Mouse (Mus musculus) stomach, postnatal 0 days (tissue): Measurements from ENCODE around the gene Appl1. TPM values are rescaled to one million over a fixed set of nuclear protein-coding genes. Genes with fewer than 3 reads are reported as not detected.

ENCODE experiments used
- ATAC-seq: fragments of 200-750 bp; cut with Nextera tagmentation; 2 replicates; pipeline ENCODE4 v1.8.0; 2017; ENCODE audit not compliant: low FRiP score, low TSS enrichment
- DNase-seq: peaks from one replicate; pipeline ENCODE4 v3.0.0-alpha.2; 2016; ENCODE audit warnings: low spot score
- H3K27ac ChIP-seq: fragments of 300-500 bp; sonication (generic); replicated peaks from 2 replicates; pipeline ENCODE4 v1.5.1; 2014; ENCODE audit warnings: mild to moderate bottlenecking, control low read depth
- H3K27me3 ChIP-seq: fragments of 300-500 bp; sonication (generic); 2 replicates; pipeline ENCODE4 v1.6.1; 2014; ENCODE audit warnings: low read length; ENCODE audit not compliant: control insufficient read depth, insufficient read depth
- H3K36me3 ChIP-seq: fragments of 300-500 bp; sonication (generic); 2 replicates; pipeline ENCODE4 v1.6.1; 2014; ENCODE audit warnings: low read length, mixed read lengths; ENCODE audit not compliant: control insufficient read depth, insufficient read depth
- H3K4me1 ChIP-seq: fragments of 300-500 bp; sonication (generic); replicated peaks from 2 replicates; pipeline ENCODE4 v1.6.1; 2014; ENCODE audit warnings: antibody characterized with exemption; ENCODE audit not compliant: control insufficient read depth, insufficient read depth
- H3K4me2 ChIP-seq: fragments of 300-500 bp; sonication (generic); replicated peaks from 2 replicates; pipeline ENCODE4 v1.6.1; 2014; ENCODE audit warnings: low read depth, mild to moderate bottlenecking, control low read depth, moderate library complexity
- H3K4me3 ChIP-seq: fragments of 300-500 bp; sonication (generic); 2 replicates; pipeline ENCODE4 v1.5.1; 2014; ENCODE audit warnings: low read depth, low read length, control low read depth
- H3K9ac ChIP-seq: fragments of 300-500 bp; sonication (generic); 2 replicates; pipeline ENCODE4 v1.6.1; 2014; ENCODE audit warnings: mild to moderate bottlenecking, low read length, control low read depth, mixed read lengths
- H3K9me3 ChIP-seq: fragments of 300-500 bp; sonication (generic); 2 replicates; pipeline ENCODE4 v1.6.1; 2016; ENCODE audit warnings: low read length; ENCODE audit not compliant: control insufficient read depth
- CTCF ChIP-seq: IDR thresholded peaks from 2 replicates; pipeline ENCODE4 v1.5.1; 2016; ENCODE audit warnings: antibody characterized with exemption, low read depth, mild to moderate bottlenecking, moderate library complexity
- EP300 ChIP-seq: optimal IDR thresholded peaks from 2 replicates; pipeline ENCODE3; 2016; ENCODE audit warnings: antibody characterized with exemption
- WGBS: fragments of 180-500 bp; shearing (Covaris S2); extraction: QIAGEN DNeasy Blood & Tissue Kit; methylation state at CpG from one replicate; pipeline ENCODE4 v1.1.7; 2014; 5-methylcytosine and 5-hydroxymethylcytosine counted together
- polyA plus RNA-seq: library from polyadenylated mRNA; unstranded; fragments of >200 nt; fragmentation: Nextera tagmentation; extraction: Ambion mirVana; gene quantifications from 2 replicates; pipeline ENCODE4 v1.2.1, GENCODE M21; 2015

Appl1 gene
- polyA plus RNA-seq, 1 experiment from 2014 or later, result 25.5 TPM

DNA sequence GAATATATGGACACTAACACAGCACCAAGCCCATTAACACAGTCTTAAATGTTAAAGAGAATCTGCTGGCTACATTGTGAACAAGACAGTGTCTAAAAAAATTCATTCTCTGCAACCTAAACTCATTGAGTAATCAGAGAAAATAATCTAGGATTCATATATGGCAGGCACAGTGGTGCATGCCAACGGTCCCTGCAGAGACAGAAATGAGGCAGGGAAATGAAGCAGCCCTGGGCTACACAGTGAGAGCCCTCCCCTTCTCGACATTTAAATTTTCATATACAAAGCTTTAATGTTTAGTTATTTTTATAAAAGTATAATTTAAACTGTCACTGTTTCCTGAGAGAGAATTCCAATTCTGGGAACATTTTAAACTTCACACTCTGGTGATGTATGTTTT lies 71.5 kb downstream of the Appl1 start:
- Histone ChIP-seq H3K9me3 (no peaks in the 10 kb centered on the region), H3K27ac (no peak overlapping the region), H3K4me1 (no peaks in the 10 kb centered on the region), H3K27me3 (no peaks in the 10 kb centered on the region), H3K4me3 (no peak overlapping the region), H3K4me2 (no peak overlapping the region), H3K36me3 (no peaks in the 10 kb centered on the region), H3K9ac (no peak overlapping the region)
- TF ChIP-seq CTCF (no peak), EP300 (no peak)
- ATAC-seq (no peak), DNase-seq (no peak)
- WGBS, result 72% methylated on average over 2 of the region's 2 CpGs

- no peak for TF ChIP-seq EP300
- no peak for TF ChIP-seq CTCF
- Histone ChIP-seq H3K27me3 (no peaks in the 10 kb centered on the region), H3K4me3 (no peak within 1 kb of the TSS), H3K9ac (no peak within 1 kb of the TSS), H3K36me3 (no peaks in the 10 kb centered on the region), H3K9me3 (no peaks in the 10 kb centered on the region), H3K27ac (no peak within 1 kb of the TSS), H3K4me2 (no peak within 1 kb of the TSS), H3K4me1 (no peaks in the 10 kb centered on the region)
- ATAC-seq (no peak), DNase-seq (no peak)
- WGBS, result 85% methylated on average over 4 of the region's 4 CpGs
Observed at GRCm38 (mm10) chr14:26894392-26894791, 76.6 kb downstream of the Appl1 start, which contains the start of gene Asb14. Gene Asb14 (plus strand): TSS chr14:26894557.

GRCm38 (mm10) chr14:26890777-26891176 lies 80.3 kb downstream of the Appl1 start:
- WGBS, result 84% methylated on average over 3 of the region's 3 CpGs
- Histone ChIP-seq H3K36me3 (no peaks in the 10 kb centered on the region), H3K9me3 (no peaks in the 10 kb centered on the region), H3K4me2 (no peak overlapping the region), H3K4me1 (no peaks in the 10 kb centered on the region), H3K27me3 (no peaks in the 10 kb centered on the region), H3K4me3 (no peak overlapping the region), H3K27ac (no peak overlapping the region), H3K9ac (no peak overlapping the region)
- TF ChIP-seq EP300 (no peak), CTCF (no peak)
- ATAC-seq (no peak), DNase-seq (no peak)

GRCm38 (mm10) chr14:26887244-26887643 lies 83.8 kb downstream of the Appl1 start:
- H3K4me3 ChIP-seq, result no peak overlapping the region
- H3K27ac ChIP-seq, result no peak overlapping the region
- no peak overlapping the region for H3K9ac ChIP-seq
- no peaks in the 10 kb centered on the region for H3K4me1 ChIP-seq
- TF ChIP-seq CTCF, result no peak
- TF ChIP-seq EP300, result no peak
- no peaks in the 10 kb centered on the region for H3K36me3 ChIP-seq
- H3K9me3 ChIP-seq, result no peaks in the 10 kb centered on the region
- no peak for DNase-seq
- H3K4me2 ChIP-seq, result no peak overlapping the region
- H3K27me3 ChIP-seq, result no peaks in the 10 kb centered on the region
- 51% methylated on average over 3 of the region's 3 CpGs for WGBS
- no peak for ATAC-seq

DNA sequence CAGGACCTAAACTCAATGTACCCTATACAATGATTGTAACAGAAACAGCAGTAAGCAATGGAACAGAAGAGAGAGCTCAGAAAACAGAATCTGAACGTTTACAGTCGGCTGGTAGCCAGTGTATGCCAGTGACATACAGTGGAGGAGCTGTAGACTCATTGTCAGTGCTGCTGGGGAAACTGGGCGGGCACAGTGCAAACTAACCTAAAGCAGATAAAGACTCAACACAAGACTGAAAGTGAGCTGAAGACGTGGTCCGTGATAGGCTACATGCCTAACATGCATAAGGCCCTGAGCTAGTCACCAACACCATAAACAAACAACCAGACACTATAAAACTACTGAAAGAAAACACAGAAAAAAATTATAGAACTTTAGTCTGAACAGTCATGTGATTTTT lies 89.3 kb downstream of the Appl1 start:
- Histone ChIP-seq H3K27me3 (no peaks in the 10 kb centered on the region), H3K4me3 (no peak overlapping the region), H3K36me3 (no peaks in the 10 kb centered on the region), H3K27ac (no peak overlapping the region), H3K4me1 (no peaks in the 10 kb centered on the region), H3K9me3 (no peaks in the 10 kb centered on the region), H3K9ac (no peak overlapping the region), H3K4me2 (no peak overlapping the region)
- WGBS, result 62% methylated on average over 5 of the region's 5 CpGs
- no peak for TF ChIP-seq CTCF
- no peak for TF ChIP-seq EP300
- ATAC-seq, result no peak
- DNase-seq, result peak; percentile 17

- 74% methylated on average over 2 of the region's 2 CpGs for WGBS
- H3K4me1 ChIP-seq, result no peaks in the 10 kb centered on the region
- TF ChIP-seq CTCF (no peak), EP300 (no peak)
Observed at GRCm38 (mm10) chr14:26879976-26880375, 91.1 kb downstream of the Appl1 start.

More at GRCm38 (mm10) chr14:26879976-26880375, 91.1 kb downstream of the Appl1 start:
- Histone ChIP-seq H3K27me3 (no peaks in the 10 kb centered on the region), H3K4me2 (no peak overlapping the region), H3K27ac (no peak overlapping the region), H3K9ac (no peak overlapping the region), H3K9me3 (no peaks in the 10 kb centered on the region), H3K36me3 (no peaks in the 10 kb centered on the region), H3K4me3 (no peak overlapping the region)
- DNase-seq (no peak), ATAC-seq (no peak)
